Mouse (Mus musculus) ES-E14 (cell line): ENCODE measurements around the gene Zbtb45.

Experiments used
- MAFK ChIP-seq: IDR thresholded peaks from 2 replicates; pipeline ENCODE4 v1.6.1; 2014; ENCODE audit warnings: mild to moderate bottlenecking, low read depth, low read length, inconsistent platforms; ENCODE audit not compliant: insufficient read depth
- ZC3H11A ChIP-seq: IDR thresholded peaks from 2 replicates; pipeline ENCODE4 v1.6.1; 2012; ENCODE audit warnings: low read depth, mild to moderate bottlenecking, inconsistent platforms, low read length, borderline replicate concordance

DNA sequence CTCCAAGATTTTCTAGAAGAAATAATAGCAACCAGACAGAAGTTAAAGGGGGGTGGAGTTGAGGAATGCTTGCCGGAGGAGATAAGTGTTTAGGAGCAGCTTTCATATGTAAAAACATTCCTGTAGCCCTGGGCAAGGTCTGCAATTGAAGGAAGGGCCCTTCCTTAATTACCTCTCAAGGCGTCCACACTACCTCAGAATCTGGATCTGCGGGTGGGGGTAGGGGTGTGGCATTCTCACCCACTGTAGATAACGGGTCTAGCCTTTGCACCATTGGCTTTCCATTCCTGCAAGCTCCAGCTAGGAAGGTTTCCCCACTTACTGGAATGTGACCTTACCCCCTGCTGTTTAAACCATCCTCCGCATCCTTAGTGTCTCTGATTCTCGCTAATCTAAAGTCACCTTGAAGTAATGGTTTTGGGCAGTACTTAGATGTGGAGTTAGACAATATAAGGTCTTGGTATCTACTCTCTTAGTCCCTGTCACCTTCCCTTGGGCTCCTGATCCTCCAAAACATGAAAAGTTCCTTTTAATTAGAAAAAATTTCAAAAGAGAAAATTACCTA is 4.5 kb upstream of the Zbtb45 start:
- TF ChIP-seq ZC3H11A = no peak
- no peak for TF ChIP-seq MAFK
